Mouse (Mus musculus): ENCODE results near the gene Mcpt9.
A peak's percentile ranks its signal among the peaks of the same experiment; 100 is the strongest.
"Not testable (repeated sequence)": the region's sequence is repeated elsewhere in the genome, so short reads cannot be mapped to it uniquely, and the experiment has no call there.

Mcpt9 gene

GRCm38 (mm10) chr14:56030395-56030794 is at the start of gene Mcpt9:
TSS of gene Mcpt9 (minus strand) at chr14:56030495.
- DNase-seq (ENCODE audit: extremely low read depth, low read depth): not testable (repeated sequence)

GRCm38 (mm10) chr14:56062213-56062612 is 31.9 kb upstream of the Mcpt9 start, which contains the start of gene Mcpt4:
TSS of gene Mcpt4 (minus strand) at chr14:56062313.
- DNase-seq (ENCODE audit: extremely low read depth, low read depth): not testable (repeated sequence)

GRCm38 (mm10) chr14:56057722-56058121 is 27.4 kb upstream of the Mcpt9 start:
- no peak for DNase-seq (ENCODE audit: extremely low read depth, low read depth)

GRCm38 (mm10) chr14:56055408-56055807 is 25.1 kb upstream of the Mcpt9 start:
- DNase-seq (ENCODE audit: extremely low read depth, low read depth): peak; percentile 19

- DNase-seq (ENCODE audit: extremely low read depth, low read depth): peak; percentile 58
Observed at GRCm38 (mm10) chr14:56041792-56042191, 11.5 kb upstream of the Mcpt9 start, which contains the start of gene Mcpt2. TSS of gene Mcpt2 (plus strand) at chr14:56042041.

- no peak for DNase-seq (ENCODE audit: extremely low read depth, low read depth)
Observed at GRCm38 (mm10) chr14:56034433-56034832, 4.1 kb upstream of the Mcpt9 start.

- not testable (repeated sequence) for DNase-seq (ENCODE audit: extremely low read depth, low read depth)
Observed at GRCm38 (mm10) chr14:56021305-56021704, 9.0 kb downstream of the Mcpt9 start.

GRCm38 (mm10) chr14:56019446-56019845 is 10.8 kb downstream of the Mcpt9 start:
- no peak for DNase-seq (ENCODE audit: extremely low read depth, low read depth)

GRCm38 (mm10) chr14:56017671-56018070 is 12.6 kb downstream of the Mcpt9 start, which contains the start of gene Mcpt1:
TSS of gene Mcpt1 (plus strand) at chr14:56017971.
- not testable (repeated sequence) for DNase-seq (ENCODE audit: extremely low read depth, low read depth)

GRCm38 (mm10) chr14:56013924-56014323 is 16.4 kb downstream of the Mcpt9 start:
- peak; percentile 74 for DNase-seq (ENCODE audit: extremely low read depth, low read depth)

- no peak for DNase-seq (ENCODE audit: extremely low read depth, low read depth)
Observed at GRCm38 (mm10) chr14:56013147-56013546, 17.1 kb downstream of the Mcpt9 start.

GRCm38 (mm10) chr14:55987464-55987863 is 42.8 kb downstream of the Mcpt9 start:
- DNase-seq (ENCODE audit: extremely low read depth, low read depth): not testable (repeated sequence)
